Comparison of ENCODE assay signal across 12 mouse cellular contexts in genomic region chr9:57688158-57688557, GRCm38 (mm10). TPM values are rescaled to one million over a fixed set of nuclear protein-coding genes. Genes with fewer than 3 reads are reported as not detected.
DNase-seq lines count a peak whose midpoint lies in the region; ATAC-seq and TF ChIP-seq lines count a peak whose summit lies in the region.
"Had no signal": no experiment of that assay in that cellular context is flagged by ENCODE, and none has a peak within 500 bp of the region (broad histone marks: within the 10 kb centered on the region; RNA-seq: fewer than 3 reads in every experiment).

No protein-coding gene starts in this region.

- no peaks in the 10 kb centered on the region for H3K27me3 ChIP-seq in forebrain, postnatal 0 days (ENCODE audit: insufficient read depth, low read length)
- no peaks in the 10 kb centered on the region for H3K27me3 ChIP-seq in forebrain, embryonic 12.5 days
- no peaks in the 10 kb centered on the region for H3K27me3 ChIP-seq in liver, adult 2 months (ENCODE audit: control insufficient read depth, insufficient read depth, low read length)
- 0 out of 2 replicates have a peak, but pooled peaks cover 9% of the 10 kb centered on the region for H3K27me3 ChIP-seq in embryonic facial prominence, embryonic 10.5 days (replicated peaks; ENCODE audit: low read depth, poor library complexity, severe bottlenecking)
- H3K27me3 ChIP-seq: embryonic facial prominence, embryonic 12.5 days had no signal

- no peaks in the 10 kb centered on the region for H3K4me1 ChIP-seq in forebrain, postnatal 0 days (ENCODE audit: insufficient read depth)
- no peaks in the 10 kb centered on the region for H3K4me1 ChIP-seq in forebrain, embryonic 12.5 days
- peaks cover 26% of the 10 kb centered on the region for H3K4me1 ChIP-seq in liver, adult 2 months (ENCODE audit: control insufficient read depth, insufficient read depth, low read length)
- H3K4me1 ChIP-seq in embryonic facial prominence, embryonic 10.5 days: no peaks in the 10 kb centered on the region
- H3K4me1 ChIP-seq: embryonic facial prominence, embryonic 12.5 days; limb, embryonic 12.5 days had no signal

- 55% methylated on average over 2 of the region's 2 CpGs for WGBS in forebrain, postnatal 0 days
- WGBS in forebrain, embryonic 12.5 days: 59% methylated on average over 2 of the region's 2 CpGs
- 19% methylated on average over 2 of the region's 2 CpGs for WGBS in liver, adult 2 months
- WGBS in embryonic facial prominence, embryonic 10.5 days: 49% methylated on average over 2 of the region's 2 CpGs

- H3K9me3 ChIP-seq in forebrain, postnatal 0 days (ENCODE audit: low read length): no peaks in the 10 kb centered on the region
- no peaks in the 10 kb centered on the region for H3K9me3 ChIP-seq in forebrain, embryonic 12.5 days
- no peaks in the 10 kb centered on the region for H3K9me3 ChIP-seq in embryonic facial prominence, embryonic 10.5 days
- H3K9me3 ChIP-seq: embryonic facial prominence, embryonic 12.5 days; limb, embryonic 12.5 days had no signal

- H3K27ac ChIP-seq in forebrain, postnatal 0 days (ENCODE audit: low read depth, low read length): no peak overlapping the region
- no peak overlapping the region for H3K27ac ChIP-seq in forebrain, embryonic 12.5 days
- peak overlapping the region; percentile 57 for H3K27ac ChIP-seq in liver, adult 2 months (replicated peaks; ENCODE audit: insufficient read depth, low read depth, low read length)
- no peak overlapping the region for H3K27ac ChIP-seq in embryonic facial prominence, embryonic 10.5 days (replicated peaks)
- H3K27ac ChIP-seq: embryonic facial prominence, embryonic 12.5 days; limb, embryonic 12.5 days had no signal

- ATAC-seq in forebrain, postnatal 0 days: no peak
- no peak for ATAC-seq in forebrain, embryonic 12.5 days (ENCODE audit: low FRiP score)
- ATAC-seq: Patski had no signal

- no peak overlapping the region for H3K9ac ChIP-seq in forebrain, postnatal 0 days
- no peak overlapping the region for H3K9ac ChIP-seq in forebrain, embryonic 12.5 days
- no peak overlapping the region for H3K9ac ChIP-seq in liver, adult 2 months (ENCODE audit: low read depth, low read length)
- H3K9ac ChIP-seq: embryonic facial prominence, embryonic 12.5 days; limb, embryonic 12.5 days had no signal

- H3K36me3 ChIP-seq in forebrain, postnatal 0 days (ENCODE audit: insufficient read depth): no peaks in the 10 kb centered on the region
- no peaks in the 10 kb centered on the region for H3K36me3 ChIP-seq in forebrain, embryonic 12.5 days (replicated peaks)
- H3K36me3 ChIP-seq in liver, adult 2 months (ENCODE audit: control insufficient read depth, insufficient read depth, low read length): no peaks in the 10 kb centered on the region
- no peaks in the 10 kb centered on the region for H3K36me3 ChIP-seq in embryonic facial prominence, embryonic 10.5 days (replicated peaks)
- H3K36me3 ChIP-seq: embryonic facial prominence, embryonic 12.5 days; limb, embryonic 12.5 days had no signal

- no peak for TF ChIP-seq POLR2A in liver, adult 2 months (IDR thresholded peaks at IDR 0.05; ENCODE audit: extremely low read depth, insufficient read depth, low read length)

- no peak for DNase-seq in forebrain, postnatal 0 days
- DNase-seq in thymus, postnatal 25 days: peak; percentile 37
- DNase-seq in thymus, postnatal 10 days (ENCODE audit: low spot score in 2 of 2): no peak
- peak; percentile 86 for DNase-seq in liver, adult 2 months (ENCODE audit: extremely low read depth, low read depth, low spot score)
- DNase-seq in thymus, postnatal 4 days: peak; percentile 61
- no peak for DNase-seq in embryonic facial prominence, embryonic 10.5 days (ENCODE audit: low spot score)
- no peak for DNase-seq in left cerebral cortex, adult 11 months (ENCODE audit: low spot score)

- TF ChIP-seq CTCF in forebrain, postnatal 0 days (IDR thresholded peaks at IDR 0.05; ENCODE audit: low read depth): peak; percentile 24; the same call in 1 of the 2 replicates
- peak; percentile 57; the same call in 1 of the 2 replicates for TF ChIP-seq CTCF in liver, adult 2 months (IDR thresholded peaks at IDR 0.05; ENCODE audit: low read depth, low read length)

- H3K79me2 ChIP-seq in liver, adult 2 months (ENCODE audit: control insufficient read depth, insufficient read depth, low read length): no peaks in the 10 kb centered on the region

- no peak overlapping the region for H3K4me2 ChIP-seq in forebrain, postnatal 0 days (ENCODE audit: low read depth)
- H3K4me2 ChIP-seq in forebrain, embryonic 12.5 days: no peak overlapping the region
- H3K4me2 ChIP-seq: embryonic facial prominence, embryonic 12.5 days; heart, embryonic 11.5 days; limb, embryonic 12.5 days had no signal

- H3K4me3 ChIP-seq in forebrain, postnatal 0 days (ENCODE audit: low read depth, low read length): no peak overlapping the region
- H3K4me3 ChIP-seq in forebrain, embryonic 12.5 days (replicated peaks): no peak overlapping the region
- no peak overlapping the region for H3K4me3 ChIP-seq in liver, adult 2 months (ENCODE audit: insufficient read depth, low read depth, low read length)
- no peak overlapping the region for H3K4me3 ChIP-seq in embryonic facial prominence, embryonic 10.5 days
- H3K4me3 ChIP-seq: embryonic facial prominence, embryonic 12.5 days; limb, embryonic 12.5 days had no signal

RNA-seq across cellular contexts. Expression of gene Cyp1a1, which starts 0.4 kb away (rescaled TPM):
- 0.38 and 0.67 TPM in 2 replicates for total RNA-seq in forebrain, postnatal 0 days (2014; rRNA removed)
- polyA plus RNA-seq in forebrain, postnatal 0 days (2015; fragmentation: Nextera tagmentation; extraction: Ambion mirVana): 0.30 and 0.42 TPM in 2 replicates
- polyA plus RNA-seq in forebrain, embryonic 12.5 days (2016; fragmentation: Nextera tagmentation; extraction: Ambion mirVana): not detected in 2 replicates
- 0.74 and 1.0 TPM in 2 replicates for total RNA-seq in liver, adult 2 months (2014; rRNA removed)
- 1.0 TPM in 2 replicates for polyA plus RNA-seq in liver, adult 2 months (2012; rRNA removed)
- polyA plus RNA-seq in embryonic facial prominence, embryonic 10.5 days (2016; fragmentation: Nextera tagmentation; extraction: Ambion mirVana): 0.07 TPM in 1 of 2 replicates, not detected in the other
- polyA plus RNA-seq: embryonic facial prominence, embryonic 12.5 days; heart, embryonic 11.5 days; limb, embryonic 12.5 days; Patski had no signal

RNA-seq across cellular contexts. Expression of gene Cyp1a2, which starts 4.7 kb away (rescaled TPM):
- total RNA-seq in forebrain, postnatal 0 days (2014; rRNA removed): not detected in 2 replicates
- not detected in 2 replicates for polyA plus RNA-seq in forebrain, postnatal 0 days (2015; fragmentation: Nextera tagmentation; extraction: Ambion mirVana)
- not detected in 2 replicates for polyA plus RNA-seq in forebrain, embryonic 12.5 days (2016; fragmentation: Nextera tagmentation; extraction: Ambion mirVana)
- 495 and 621 TPM in 2 replicates for total RNA-seq in liver, adult 2 months (2014; rRNA removed)
- 954 and 976 TPM in 2 replicates for polyA plus RNA-seq in liver, adult 2 months (2012; rRNA removed)
- not detected in 2 replicates for polyA plus RNA-seq in embryonic facial prominence, embryonic 10.5 days (2016; fragmentation: Nextera tagmentation; extraction: Ambion mirVana)
- polyA plus RNA-seq: embryonic facial prominence, embryonic 12.5 days; heart, embryonic 11.5 days; limb, embryonic 12.5 days; Patski had no signal

RNA-seq across cellular contexts. Expression of gene Edc3, which starts 20.2 kb away (rescaled TPM):
- total RNA-seq in forebrain, postnatal 0 days (2014; rRNA removed): 7.2 and 10.2 TPM in 2 replicates
- polyA plus RNA-seq in forebrain, postnatal 0 days (2015; fragmentation: Nextera tagmentation; extraction: Ambion mirVana): 23.5 and 27.8 TPM in 2 replicates
- 39.4 and 40.2 TPM in 2 replicates for polyA plus RNA-seq in forebrain, embryonic 12.5 days (2016; fragmentation: Nextera tagmentation; extraction: Ambion mirVana)
- 5.7 and 6.4 TPM in 2 replicates for total RNA-seq in liver, adult 2 months (2014; rRNA removed)
- polyA plus RNA-seq in liver, adult 2 months (2012; rRNA removed): 6.6 TPM in 2 replicates
- 45.5 and 46.7 TPM in 2 replicates for polyA plus RNA-seq in embryonic facial prominence, embryonic 10.5 days (2016; fragmentation: Nextera tagmentation; extraction: Ambion mirVana)

RNA-seq across cellular contexts. Expression of gene Csk, which starts 34.7 kb away (rescaled TPM):
- 105 and 135 TPM in 2 replicates for total RNA-seq in forebrain, postnatal 0 days (2014; rRNA removed)
- polyA plus RNA-seq in forebrain, postnatal 0 days (2015; fragmentation: Nextera tagmentation; extraction: Ambion mirVana): 37.0 and 46.3 TPM in 2 replicates
- polyA plus RNA-seq in forebrain, embryonic 12.5 days (2016; fragmentation: Nextera tagmentation; extraction: Ambion mirVana): 28.6 and 29.8 TPM in 2 replicates
- 18.3 and 32.8 TPM in 2 replicates for total RNA-seq in liver, adult 2 months (2014; rRNA removed)
- polyA plus RNA-seq in liver, adult 2 months (2012; rRNA removed): 31.4 and 33.9 TPM in 2 replicates
- polyA plus RNA-seq in embryonic facial prominence, embryonic 10.5 days (2016; fragmentation: Nextera tagmentation; extraction: Ambion mirVana): 33.2 and 38.3 TPM in 2 replicates

Comparison
In these comparisons a context has a peak if more than half of its experiments do, and no peak if none do; other contexts are left out.
1. DNase-seq: peak in thymus, postnatal 25 days (single experiment), liver, adult 2 months (single experiment) and thymus, postnatal 4 days (single experiment); none in forebrain, postnatal 0 days (single experiment), thymus, postnatal 10 days (0 of 2), embryonic facial prominence, embryonic 10.5 days (single experiment) and left cerebral cortex, adult 11 months (single experiment).
2. RNA of gene Cyp1a2, which starts 4.7 kb away (polyA plus RNA-seq): 954 to 976 TPM in liver, adult 2 months; not detected in forebrain, postnatal 0 days, not detected in forebrain, embryonic 12.5 days and not detected in embryonic facial prominence, embryonic 10.5 days; every median in the first group is over 100 times any median in the second.